Mouse (Mus musculus) ES-E14 (cell line): ENCODE results near the gene Odf3l1. TPM values are rescaled to one million over a fixed set of nuclear protein-coding genes. Genes with fewer than 3 reads are reported as not detected.

ENCODE experiments used
- DNase-seq: peaks from one replicate; pipeline ENCODE4 v3.0.0-alpha.2; 2013; ENCODE audit warnings: low read depth, low spot score
- H3K27ac ChIP-seq: 2 replicates; pipeline ENCODE4 v1.5.1; 2012; ENCODE audit warnings: low read depth, mild to moderate bottlenecking, low read length, moderate library complexity, mixed read lengths; ENCODE audit not compliant: poor library complexity, insufficient read depth, severe bottlenecking
- H3K36me3 ChIP-seq: 2 replicates; pipeline ENCODE4 v1.6.1; 2012; ENCODE audit warnings: mild to moderate bottlenecking, low read length, moderate library complexity, mixed read lengths; ENCODE audit not compliant: control insufficient read depth, poor library complexity, insufficient read depth, severe bottlenecking
- H3K4me1 ChIP-seq, 2 experiments: fragments of 150-350 bp in 1 of 2; sonication (generic) in 1 of 2; 2 replicates each; pipeline ENCODE4 v1.6.1; 2012; ENCODE audit warnings: low read length in 2 of 2, mild to moderate bottlenecking in 1 of 2, mixed read lengths in 1 of 2; ENCODE audit not compliant: control insufficient read depth in 2 of 2, insufficient read depth in 2 of 2, poor library complexity in 1 of 2
- H3K4me3 ChIP-seq, 2 experiments: fragments of 150-350 bp in 1 of 2; sonication (generic) in 1 of 2; 2 replicates each; pipeline ENCODE4 v1.5.1; 2012; ENCODE audit warnings: low read length in 2 of 2, low read depth in 1 of 2, mild to moderate bottlenecking in 1 of 2, mixed read lengths in 1 of 2; ENCODE audit not compliant: insufficient read depth in 1 of 2, poor library complexity in 1 of 2, severe bottlenecking in 1 of 2
- H3K9ac ChIP-seq: 2 replicates; pipeline ENCODE4 v1.6.1; 2012; ENCODE audit warnings: low read depth, mild to moderate bottlenecking, low read length, mixed read lengths; ENCODE audit not compliant: poor library complexity, insufficient read depth, severe bottlenecking
- H3K9me3 ChIP-seq: fragments of 150-350 bp; sonication (generic); 2 replicates; pipeline ENCODE4 v1.6.1; 2012; ENCODE audit warnings: low read depth, mild to moderate bottlenecking, low read length; ENCODE audit not compliant: control insufficient read depth, insufficient read depth
- CHD2 ChIP-seq: IDR thresholded peaks from 2 replicates; pipeline ENCODE4 v1.6.1; 2014; ENCODE audit warnings: mild to moderate bottlenecking, low read depth, low read length, inconsistent platforms
- HCFC1 ChIP-seq: IDR thresholded peaks from 2 replicates; pipeline ENCODE4 v1.6.1; 2012; ENCODE audit warnings: low read length, inconsistent platforms, borderline replicate concordance; ENCODE audit not compliant: insufficient read depth
- MAFK ChIP-seq: IDR thresholded peaks from 2 replicates; pipeline ENCODE4 v1.6.1; 2014; ENCODE audit warnings: mild to moderate bottlenecking, low read depth, low read length, inconsistent platforms; ENCODE audit not compliant: insufficient read depth
- ZC3H11A ChIP-seq: IDR thresholded peaks from 2 replicates; pipeline ENCODE4 v1.6.1; 2012; ENCODE audit warnings: low read depth, mild to moderate bottlenecking, inconsistent platforms, low read length, borderline replicate concordance
- ZNF384 ChIP-seq: IDR thresholded peaks from 2 replicates; pipeline ENCODE4 v1.6.1; 2012; ENCODE audit warnings: low read depth, low read length, inconsistent platforms
- in situ Hi-C, 2 experiments: fragments of 600-800 bp; cut with MboI; formaldehyde crosslinking; loops; one replicate each; pipeline ENCODE4 v1.15.1; 2025; ENCODE audit warnings: low sequenced_read_pairs in 2 of 2, inconsistent platforms in 1 of 2; ENCODE audit not compliant: unreplicated experiment in 2 of 2
- total RNA-seq: library from RNA; depleted of rRNA; stranded (reverse); fragments of 300-350 nt; gene quantifications from 2 replicates; pipeline ENCODE4 v1.2.3, GENCODE M21; 2012

The Odf3l1 gene
- total RNA-seq, 1 experiment = not detected

- H3K27ac ChIP-seq = no peak overlapping the region
- TF ChIP-seq CHD2 (no peak), ZNF384 (no peak)
- H3K9me3 ChIP-seq = no peaks in the 10 kb centered on the region
- DNase-seq = no peak
- in situ Hi-C loops = no loop called here
- H3K4me1 ChIP-seq = no peaks in the 10 kb centered on the region
- H3K36me3 ChIP-seq = no peaks in the 10 kb centered on the region
- no peak overlapping the region for H3K4me3 ChIP-seq
- H3K9ac ChIP-seq = no peak overlapping the region
These were observed 22.6 kb downstream of the Odf3l1 start for GRCm38 (mm10) chr9:56841864-56842263.

GRCm38 (mm10) chr9:56840721-56841120, 23.8 kb downstream of the Odf3l1 start:
- Histone ChIP-seq H3K9me3 (no peaks in the 10 kb centered on the region), H3K4me1 (no peaks in the 10 kb centered on the region), H3K9ac (no peak overlapping the region), H3K27ac (no peak overlapping the region), H3K36me3 (no peaks in the 10 kb centered on the region), H3K4me3 (no peak overlapping the region)
- DNase-seq = no peak
- in situ Hi-C loops = no loop called here
- TF ChIP-seq ZNF384 (no peak), MAFK (no peak), HCFC1 (no peak), CHD2 (no peak), ZC3H11A (no peak)

- H3K9me3 ChIP-seq = no peaks in the 10 kb centered on the region
- H3K9ac ChIP-seq = no peak overlapping the region
- H3K4me3 ChIP-seq = no peak overlapping the region
- no peak overlapping the region for H3K27ac ChIP-seq
- peaks cover 0 to 2% of the 10 kb centered on the region in 2 experiments; a peak in 2 of 4 replicates for H3K4me1 ChIP-seq
- in situ Hi-C loops = no loop called here
- no peak for DNase-seq
- H3K36me3 ChIP-seq = no peaks in the 10 kb centered on the region
- TF ChIP-seq ZC3H11A = no peak
- no peak for TF ChIP-seq ZNF384
- TF ChIP-seq CHD2 = no peak
- TF ChIP-seq HCFC1 = no peak
- TF ChIP-seq MAFK = no peak
These were observed 29.3 kb downstream of the Odf3l1 start for GRCm38 (mm10) chr9:56835152-56835551.

- in situ Hi-C loops = no loop called here
- no peak for DNase-seq
- Histone ChIP-seq H3K36me3 (no peaks in the 10 kb centered on the region), H3K4me3 (no peak overlapping the region), H3K4me1 (peaks cover 0 to 6% of the 10 kb centered on the region in 2 experiments; a peak in 2 of 4 replicates), H3K9ac (no peak overlapping the region), H3K9me3 (no peaks in the 10 kb centered on the region), H3K27ac (no peak overlapping the region)
- TF ChIP-seq ZNF384 (no peak), HCFC1 (no peak), CHD2 (no peak), MAFK (no peak), ZC3H11A (no peak)
These were observed 31.6 kb downstream of the Odf3l1 start for GRCm38 (mm10) chr9:56832900-56833299.

- no peak overlapping the region for H3K27ac ChIP-seq
- H3K9ac ChIP-seq = no peak overlapping the region
- in situ Hi-C loops = no loop called here
- H3K4me3 ChIP-seq = no peak overlapping the region
- no peaks in the 10 kb centered on the region for H3K9me3 ChIP-seq
- no peaks in the 10 kb centered on the region for H3K36me3 ChIP-seq
- H3K4me1 ChIP-seq = peaks cover 0 to 6% of the 10 kb centered on the region in 2 experiments; a peak in 2 of 4 replicates
- no peak for TF ChIP-seq HCFC1
- TF ChIP-seq ZNF384 = no peak
- no peak for TF ChIP-seq MAFK
- no peak for TF ChIP-seq CHD2
- no peak for TF ChIP-seq ZC3H11A
- no peak for DNase-seq
These were observed 32.6 kb downstream of the Odf3l1 start for GRCm38 (mm10) chr9:56831904-56832303.
